Mouse (Mus musculus) T-cell, adult 66 days (primary cell): ENCODE measurements around the gene Slc8a1. TPM values are rescaled to one million over a fixed set of nuclear protein-coding genes. Genes with fewer than 3 reads are reported as not detected.

Source experiments
- total RNA-seq, 2 experiments: library from RNA; stranded (reverse); gene quantifications; 3 replicates in 1 of 2; 4 replicates in 1 of 2; pipeline ENCODE4 v1.2.4; 2023

The Slc8a1 gene
- total RNA-seq: under 1 TPM; 0.68 to 0.96 TPM

GRCm38 (mm10) chr17:81738311-81738755 is at the start of gene Slc8a1:
Gene Slc8a1 (minus strand): TSS chr17:81738377.

GRCm38 (mm10) chr17:81441463-81441862 is 296.7 kb downstream of the Slc8a1 start, which contains the start of gene Gm11096:
Gene Gm11096 (plus strand): TSS chr17:81441763.

